Mouse (Mus musculus) ES-CJ7 (cell line): ENCODE results near the gene Trf.

Source experiments
- DNase-seq: peaks from one replicate; pipeline ENCODE4 v3.0.0; 2011; ENCODE audit warnings: low read depth, low spot score

Trf gene

GRCm38 (mm10) chr9:103230151-103230951, at the start of gene Trf, which contains the start of gene Gm20425:
Trf (minus strand) TSS chr9:103230444.
Gm20425 (minus strand) TSS chr9:103230307.
- DNase-seq: peak; percentile 33

- DNase-seq: peak; percentile 47
Observed at GRCm38 (mm10) chr9:103276876-103277275, 46.6 kb upstream of the Trf start.

- DNase-seq: no peak
Observed at GRCm38 (mm10) chr9:103275676-103276075, 45.4 kb upstream of the Trf start.

- DNase-seq: no peak
Observed at GRCm38 (mm10) chr9:103274819-103275218, 44.6 kb upstream of the Trf start.

- no peak for DNase-seq
Observed at GRCm38 (mm10) chr9:103271104-103271503, 40.9 kb upstream of the Trf start.

- no peak for DNase-seq
Observed at GRCm38 (mm10) chr9:103265778-103266177, 35.5 kb upstream of the Trf start.

- no peak for DNase-seq
Observed at GRCm38 (mm10) chr9:103252906-103253305, 22.7 kb upstream of the Trf start.

- DNase-seq: no peak
Observed at GRCm38 (mm10) chr9:103248618-103249017, 18.4 kb upstream of the Trf start.

- no peak for DNase-seq
Observed at GRCm38 (mm10) chr9:103246526-103247168, 16.4 kb upstream of the Trf start.

- DNase-seq: no peak
Observed at GRCm38 (mm10) chr9:103243640-103244039, 13.4 kb upstream of the Trf start.

GRCm38 (mm10) chr9:103241206-103241605, 11.0 kb upstream of the Trf start:
- no peak for DNase-seq

GRCm38 (mm10) chr9:103239471-103239870, 9.2 kb upstream of the Trf start:
- DNase-seq: no peak

- no peak for DNase-seq
Observed at GRCm38 (mm10) chr9:103234565-103235165, 4.4 kb upstream of the Trf start.

GRCm38 (mm10) chr9:103234059-103234458, 3.8 kb upstream of the Trf start:
- no peak for DNase-seq

- no peak for DNase-seq
Observed at GRCm38 (mm10) chr9:103233006-103233395, 2.8 kb upstream of the Trf start.

GRCm38 (mm10) chr9:103232232-103233005, 2.2 kb upstream of the Trf start:
- DNase-seq: no peak

GRCm38 (mm10) chr9:103229037-103229867, 992 bp downstream of the Trf start:
- DNase-seq: no peak

GRCm38 (mm10) chr9:103228370-103229003, 1.8 kb downstream of the Trf start:
- no peak for DNase-seq

GRCm38 (mm10) chr9:103227760-103228159, 2.5 kb downstream of the Trf start:
- no peak for DNase-seq

GRCm38 (mm10) chr9:103226806-103227205, 3.4 kb downstream of the Trf start:
- DNase-seq: no peak
